Mouse (Mus musculus) left cerebral cortex, adult 18-20 months (tissue): ENCODE results near the gene Rad1. TPM values are rescaled to one million over a fixed set of nuclear protein-coding genes. Genes with fewer than 3 reads are reported as not detected.
"Not testable (repeated sequence)": the region's sequence is repeated elsewhere in the genome, so short reads cannot be mapped to it uniquely, and the experiment has no call there.

ENCODE experiments used
- DNase-seq, 2 experiments: peaks; one replicate each; pipeline ENCODE4 v3.0.0; 2021 to 2022; ENCODE audit warnings: low spot score in 2 of 2, mixed read lengths in 1 of 2
- long read RNA-seq, 2 experiments: library from polyadenylated mRNA; stranded (forward); transcript quantifications; one replicate each; pipeline ENCODE4 v2.0.0; 2021
- total RNA-seq, 2 experiments: library from RNA; stranded (reverse); gene quantifications; 2 replicates each; pipeline ENCODE4 v1.2.3; 2021

Gene Rad1
- 10 to 100 TPM; 16.6 to 21.4 TPM for total RNA-seq
- long read RNA-seq, experiment 1, transcript Rad1-201 (6 exons, 1,514 nt) = major isoform, 7 of 20 reads
- long read RNA-seq, experiment 1, partial matches to known transcripts = 1 of 20 reads
- long read RNA-seq, experiment 1, other reads (novel, unspliced or antisense) = 12 of 20 reads
- long read RNA-seq, experiment 2, partial matches to known transcripts = 8 of 26 reads
- long read RNA-seq, experiment 2, other reads (novel, unspliced or antisense) = 14 of 26 reads

- DNase-seq = peak; percentile 95 to 96
Observed at GRCm38 (mm10) chr15:10485484-10486364, at the start of gene Rad1, which contains the start of gene Brix1. Gene Rad1, plus strand, starts transcription at chr15:10486018. Gene Brix1, minus strand, starts transcription at chr15:10485947.

GRCm38 (mm10) chr15:10436893-10437292 lies 48.9 kb upstream of the Rad1 start:
- no peak for DNase-seq

- no peak for DNase-seq
Observed at GRCm38 (mm10) chr15:10439963-10440362, 45.9 kb upstream of the Rad1 start.

- DNase-seq = no peak
Observed at GRCm38 (mm10) chr15:10441493-10441892, 44.3 kb upstream of the Rad1 start.

- DNase-seq = no peak
Observed at GRCm38 (mm10) chr15:10442275-10442674, 43.5 kb upstream of the Rad1 start.

- DNase-seq = no peak
Observed at GRCm38 (mm10) chr15:10447102-10447501, 38.7 kb upstream of the Rad1 start.

- DNase-seq = peak in 1 of 2 experiments; percentile 53
Observed at GRCm38 (mm10) chr15:10460986-10461385, 24.8 kb upstream of the Rad1 start.

- DNase-seq = peak; percentile 29 to 45
Observed at GRCm38 (mm10) chr15:10463555-10463954, 22.3 kb upstream of the Rad1 start.

- no peak for DNase-seq
Observed at GRCm38 (mm10) chr15:10464678-10465077, 21.1 kb upstream of the Rad1 start.

- DNase-seq = no peak
Observed at GRCm38 (mm10) chr15:10468761-10469160, 17.1 kb upstream of the Rad1 start.

- DNase-seq = peak; percentile 15 to 36
Observed at GRCm38 (mm10) chr15:10469641-10470150, 16.1 kb upstream of the Rad1 start.

GRCm38 (mm10) chr15:10470151-10470831 lies 15.5 kb upstream of the Rad1 start, which contains the start of gene Dnajc21:
Gene Dnajc21, minus strand, starts transcription at chr15:10470516.
- peak; percentile 71 to 83 for DNase-seq

- DNase-seq = no peak
Observed at GRCm38 (mm10) chr15:10470941-10471340, 14.9 kb upstream of the Rad1 start.

- DNase-seq = no peak
Observed at GRCm38 (mm10) chr15:10486365-10486839, 584 bp downstream of the Rad1 start.

- DNase-seq = no peak
Observed at GRCm38 (mm10) chr15:10487246-10487645, 1.4 kb downstream of the Rad1 start.

- peak in 1 of 2 experiments; percentile 20 for DNase-seq
Observed at GRCm38 (mm10) chr15:10490101-10490500, 4.3 kb downstream of the Rad1 start.

GRCm38 (mm10) chr15:10495944-10496343 lies 10.1 kb downstream of the Rad1 start:
- no peak for DNase-seq

GRCm38 (mm10) chr15:10496696-10497095 lies 10.9 kb downstream of the Rad1 start:
- not testable (repeated sequence) for DNase-seq

- DNase-seq = no peak
Observed at GRCm38 (mm10) chr15:10499593-10499992, 13.8 kb downstream of the Rad1 start.

- DNase-seq = no peak
Observed at GRCm38 (mm10) chr15:10500035-10500434, 14.2 kb downstream of the Rad1 start.
